Mouse (Mus musculus): Measurements from ENCODE around the gene Xrcc5. TPM values are rescaled to one million over a fixed set of nuclear protein-coding genes. Genes with fewer than 3 reads are reported as not detected.

Xrcc5 gene
- total RNA-seq, 2 experiments from 2014 or later: 15.6 to 16.1 TPM

GRCm38 (mm10) chr1:72374049-72374448 lies 66.8 kb downstream of the Xrcc5 start:
- intact Hi-C loops (cut with DNase I): no loop called here
- no peak for DNase-seq (ENCODE audit: low spot score in 2 of 2)

GRCm38 (mm10) chr1:72378151-72378550 lies 70.9 kb downstream of the Xrcc5 start:
- DNase-seq (ENCODE audit: low spot score in 2 of 2): no peak
- intact Hi-C loops (cut with DNase I): no loop called here

GRCm38 (mm10) chr1:72379752-72380353 lies 72.6 kb downstream of the Xrcc5 start:
- intact Hi-C loops (cut with DNase I): no loop called here
- DNase-seq (ENCODE audit: low spot score in 2 of 2): no peak

DNA sequence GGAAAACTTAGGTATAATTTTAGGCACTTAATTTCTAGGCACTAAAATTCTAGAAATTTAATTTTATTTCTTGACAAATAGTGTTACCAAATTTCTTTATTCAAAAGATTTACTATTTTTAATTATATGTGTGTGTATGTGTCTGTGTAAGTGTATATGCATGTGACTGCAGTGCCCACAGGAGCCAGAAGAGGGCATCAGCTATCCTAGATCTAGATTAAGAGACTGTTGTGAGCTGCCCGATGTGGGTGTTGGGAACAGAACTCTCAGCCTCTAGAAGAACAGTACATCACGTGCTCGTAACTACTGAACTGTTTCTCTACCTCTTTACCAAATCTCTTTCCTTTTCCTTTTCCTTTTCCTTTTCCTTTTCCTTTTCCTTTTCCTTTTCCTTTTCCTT lies 73.3 kb downstream of the Xrcc5 start:
- intact Hi-C loops (cut with DNase I): no loop called here
- no peak for DNase-seq (ENCODE audit: low spot score in 2 of 2)

- DNase-seq (ENCODE audit: low spot score in 2 of 2): no peak
- intact Hi-C loops (cut with DNase I): no loop called here
Observed at GRCm38 (mm10) chr1:72383056-72383455, 75.8 kb downstream of the Xrcc5 start.

DNA sequence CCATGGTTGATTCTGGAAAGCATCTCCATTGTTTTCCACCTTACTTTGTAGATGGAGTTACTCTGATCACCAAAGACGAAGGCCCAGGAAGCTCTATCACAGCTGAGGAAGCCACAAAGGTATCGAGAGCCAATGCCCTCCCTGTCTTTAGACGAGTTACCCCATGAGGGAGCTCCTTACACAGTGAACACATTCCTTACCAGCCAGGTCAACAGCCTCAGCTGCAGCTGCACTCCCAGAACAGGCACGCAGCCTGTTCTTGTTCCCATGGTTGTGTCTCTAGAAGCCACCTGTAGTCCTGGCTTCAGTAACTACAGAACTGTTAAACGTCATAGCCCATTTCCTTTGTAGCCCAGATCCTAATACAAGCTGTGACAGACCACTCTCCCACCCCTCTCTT lies 76.4 kb downstream of the Xrcc5 start:
- no peak for DNase-seq (ENCODE audit: low spot score in 2 of 2)
- intact Hi-C loops (cut with DNase I): no loop called here

DNA sequence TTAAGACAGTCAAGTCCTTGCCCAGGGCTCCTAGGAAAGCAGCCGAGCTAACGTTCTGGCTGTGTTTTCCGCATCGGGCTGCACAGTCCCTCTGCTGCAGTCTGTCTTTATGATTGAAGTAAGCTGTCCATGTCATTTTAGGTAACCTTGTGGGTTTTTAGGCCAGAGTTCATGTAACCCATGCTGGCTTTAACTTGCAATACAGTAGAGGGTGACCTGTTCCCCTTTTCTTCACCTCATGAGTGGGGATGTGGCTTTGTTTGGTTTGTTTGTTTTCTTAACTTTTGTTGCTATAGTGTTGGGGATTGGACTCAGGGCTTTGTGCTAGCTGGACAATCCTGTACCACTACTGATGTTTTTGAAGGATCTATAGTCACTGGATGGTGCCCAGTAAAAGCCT lies 83.2 kb downstream of the Xrcc5 start:
- DNase-seq (ENCODE audit: low spot score in 2 of 2): no peak
- intact Hi-C loops (cut with DNase I): no loop called here

- no peak for DNase-seq (ENCODE audit: low spot score in 2 of 2)
Observed at GRCm38 (mm10) chr1:72399720-72400401, 92.6 kb downstream of the Xrcc5 start.

DNA sequence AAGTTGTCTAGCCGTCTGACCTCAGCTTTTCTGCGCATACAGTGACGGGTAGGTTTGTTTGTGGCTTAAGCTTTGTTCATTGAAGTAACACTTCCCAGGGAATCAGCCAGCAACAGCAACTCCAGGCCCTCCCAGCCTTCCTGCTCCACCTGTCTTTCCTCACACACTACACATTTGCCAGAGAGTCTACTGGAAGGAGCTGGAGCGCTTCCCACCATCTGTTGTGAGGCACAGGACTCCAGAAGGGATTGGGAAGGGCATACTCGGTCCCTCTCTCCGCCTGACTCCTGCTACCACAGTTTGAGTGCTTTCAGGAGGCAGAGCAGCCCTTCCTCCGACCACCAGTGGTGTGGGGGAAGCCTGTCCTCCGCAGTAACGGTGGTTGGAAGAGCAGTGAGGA lies 93.4 kb downstream of the Xrcc5 start:
- peak; percentile 11 to 24 for DNase-seq (ENCODE audit: low spot score in 2 of 2)
- intact Hi-C loops (cut with DNase I): no loop called here

More at GRCm38 (mm10) chr1:72399720-72400401, 92.6 kb downstream of the Xrcc5 start:
- intact Hi-C loops (cut with DNase I): no loop called here

DNA sequence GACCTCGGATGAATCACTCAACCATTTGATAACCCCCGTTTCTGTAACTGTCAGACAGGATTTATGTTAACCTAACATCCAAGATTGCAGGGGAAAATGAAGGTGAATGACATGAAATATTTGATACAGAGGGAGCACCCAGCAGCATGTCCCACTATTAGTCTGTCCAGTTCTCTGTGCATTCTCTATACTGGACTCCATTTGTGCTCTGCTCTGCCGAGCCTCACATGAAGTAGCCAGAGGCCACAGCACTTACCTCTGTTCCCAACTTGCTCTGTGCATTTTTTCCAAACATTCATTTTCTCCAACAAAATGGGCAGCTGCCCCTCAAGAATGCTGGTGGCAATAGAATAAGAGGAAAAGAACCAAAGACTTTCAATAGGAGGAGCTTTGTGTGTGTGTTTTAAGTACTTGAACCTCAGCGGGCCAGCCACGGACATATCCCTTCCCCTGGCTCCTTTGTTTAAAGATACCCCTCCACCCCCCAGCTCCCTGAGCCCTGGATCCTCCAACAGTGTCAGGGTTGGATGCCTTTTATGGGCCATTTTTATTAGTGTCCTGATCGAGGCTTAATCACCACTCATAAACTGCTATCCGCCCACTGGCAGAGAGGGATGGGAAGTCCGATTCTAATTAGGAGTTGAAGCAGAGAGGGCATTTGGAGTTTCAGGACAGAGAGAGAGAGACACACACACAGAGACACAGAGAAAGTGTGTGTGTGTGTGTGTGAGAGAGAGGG lies 94.3 kb downstream of the Xrcc5 start:
- intact Hi-C loops (cut with DNase I): no loop called here
- DNase-seq (ENCODE audit: low spot score in 2 of 2): no peak

DNA sequence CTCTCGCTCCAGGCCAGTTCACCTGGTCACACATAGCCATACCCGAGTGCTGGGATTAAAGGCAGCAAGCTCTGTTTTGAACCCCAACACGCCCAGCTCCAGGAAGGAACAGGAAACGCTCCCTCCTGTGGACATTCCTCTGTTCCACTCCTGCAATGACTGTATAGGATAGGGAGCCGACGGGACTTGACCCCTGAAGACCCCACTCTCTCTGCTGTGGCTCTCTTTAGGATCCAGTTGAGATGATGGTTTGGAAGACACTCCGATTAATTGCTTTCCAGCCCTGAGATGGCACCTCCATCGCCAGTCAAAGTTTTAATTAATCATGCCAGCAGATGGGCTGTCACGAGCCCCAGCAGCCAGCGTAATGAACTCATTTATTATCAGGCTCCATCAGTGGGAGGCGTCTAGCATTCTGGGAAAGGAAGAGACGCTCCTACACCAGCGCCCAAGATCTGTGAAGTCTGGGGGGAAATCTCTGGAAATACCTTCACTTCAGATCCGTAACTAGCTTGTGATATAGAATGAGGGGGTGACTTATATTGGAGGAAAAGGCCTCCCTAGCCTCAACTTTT lies 99.4 kb downstream of the Xrcc5 start:
- DNase-seq (ENCODE audit: low spot score in 2 of 2): no peak

GRCm38 (mm10) chr1:72409936-72410335 lies 102.7 kb downstream of the Xrcc5 start:
- intact Hi-C loops (cut with DNase I): no loop called here
- no peak for DNase-seq (ENCODE audit: low spot score in 2 of 2)

More for the DNA sequence above, 99.4 kb downstream of the Xrcc5 start:
- intact Hi-C loops (cut with DNase I): no loop called here

DNA sequence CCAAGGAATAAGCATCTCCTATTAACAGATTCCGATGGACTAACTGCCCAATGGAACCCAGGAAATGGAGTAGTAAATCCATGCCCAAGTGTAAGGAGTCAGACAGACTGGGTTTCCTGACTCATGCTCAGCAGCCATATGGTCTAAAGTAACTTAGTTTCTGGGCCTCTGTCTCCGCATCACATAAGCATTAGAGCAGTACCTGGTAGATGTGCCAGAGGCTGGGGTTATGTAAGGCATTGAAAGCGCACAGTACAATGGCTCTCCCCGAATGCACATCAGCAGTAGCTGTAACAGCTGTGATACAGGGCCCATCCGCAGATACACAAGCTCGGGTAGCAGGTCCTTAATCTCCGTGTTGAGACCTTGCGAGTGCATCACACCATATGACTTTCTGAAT lies 103.9 kb downstream of the Xrcc5 start:
- intact Hi-C loops (cut with DNase I): no loop called here
- peak; percentile 15 to 17 for DNase-seq (ENCODE audit: low spot score in 2 of 2)

DNA sequence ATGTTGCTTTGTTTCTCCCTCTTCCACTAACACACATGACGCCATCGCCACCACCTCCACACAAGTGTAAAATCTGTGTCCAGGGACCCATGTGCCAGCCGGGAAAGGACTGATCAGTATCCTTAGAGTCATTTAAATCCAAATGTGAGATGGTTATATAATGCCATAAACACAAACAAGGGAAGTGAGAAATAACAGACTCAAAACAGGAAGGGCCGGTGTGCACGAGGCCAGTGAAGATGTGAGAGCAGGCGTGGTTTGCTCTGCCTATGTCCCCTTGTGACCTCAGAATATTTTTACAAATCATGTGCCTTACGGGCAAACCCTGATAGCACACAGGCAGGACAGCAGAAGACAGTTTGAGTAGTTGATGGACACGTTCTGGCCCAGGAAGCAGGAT lies 106.0 kb downstream of the Xrcc5 start:
- no peak for DNase-seq (ENCODE audit: low spot score in 2 of 2)
- intact Hi-C loops (cut with DNase I): no loop called here

DNA sequence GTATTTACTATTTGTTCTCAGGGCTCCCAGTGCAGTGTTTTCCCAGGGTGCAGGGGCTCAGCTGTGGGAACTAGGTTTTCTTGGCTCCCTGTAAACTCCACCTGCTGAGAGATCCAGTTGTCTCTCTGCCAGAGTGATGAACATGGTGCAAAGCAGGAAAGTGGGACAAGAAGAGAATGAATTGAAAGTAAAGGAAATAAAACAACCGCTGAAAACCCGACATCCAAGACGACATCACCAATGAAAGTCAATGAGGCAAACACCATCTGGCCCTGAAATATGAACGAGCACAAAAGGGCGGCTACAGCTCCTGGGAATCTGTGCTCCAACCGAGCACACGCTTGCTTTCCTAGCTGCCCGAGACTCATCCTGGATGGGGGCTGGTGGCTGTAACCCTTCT lies 106.9 kb downstream of the Xrcc5 start:
- intact Hi-C loops (cut with DNase I): no loop called here
- no peak for DNase-seq (ENCODE audit: low spot score in 2 of 2)

DNA sequence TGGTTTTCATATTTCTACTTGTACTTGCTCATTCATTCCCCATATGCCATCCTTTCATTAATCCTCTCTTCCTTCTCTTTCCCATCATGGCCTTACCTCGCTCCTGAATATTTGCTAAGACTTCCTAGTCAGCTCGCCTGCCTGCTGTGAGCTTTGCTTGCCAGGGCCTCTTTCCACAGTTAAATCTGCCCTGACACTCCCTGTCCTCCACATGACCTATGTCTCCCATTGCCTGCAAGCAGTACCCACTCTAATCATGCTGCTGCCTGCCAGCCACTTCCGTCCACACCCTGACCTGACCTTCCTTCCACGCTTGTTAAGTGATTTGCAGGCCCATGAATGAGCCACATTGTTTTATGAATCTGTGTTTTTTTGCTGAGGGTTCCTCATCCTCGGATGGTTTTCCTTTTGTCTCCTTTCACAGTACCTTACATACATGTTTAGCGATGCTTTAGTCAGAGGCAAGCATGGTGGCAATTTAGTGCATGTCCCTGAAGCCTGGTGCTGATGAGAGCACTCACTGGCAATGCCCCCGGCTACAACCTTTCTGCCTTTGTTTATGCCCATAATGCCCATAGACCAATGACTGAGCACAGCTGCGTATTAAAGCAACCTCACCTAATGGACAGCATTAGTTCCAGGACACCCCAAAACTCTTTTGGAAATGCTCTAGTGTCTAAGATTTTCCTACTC lies 107.5 kb downstream of the Xrcc5 start:
- DNase-seq (ENCODE audit: low spot score in 2 of 2): no peak
- intact Hi-C loops (cut with DNase I): no loop called here

GRCm38 (mm10) chr1:72418744-72419655 lies 111.8 kb downstream of the Xrcc5 start:
- no peak for DNase-seq (ENCODE audit: low spot score in 2 of 2)
- intact Hi-C loops (cut with DNase I): no loop called here

- intact Hi-C loops (cut with DNase I): no loop called here
- no peak for DNase-seq (ENCODE audit: low spot score in 2 of 2)
Observed at GRCm38 (mm10) chr1:72420220-72420619, 113.0 kb downstream of the Xrcc5 start.

DNA sequence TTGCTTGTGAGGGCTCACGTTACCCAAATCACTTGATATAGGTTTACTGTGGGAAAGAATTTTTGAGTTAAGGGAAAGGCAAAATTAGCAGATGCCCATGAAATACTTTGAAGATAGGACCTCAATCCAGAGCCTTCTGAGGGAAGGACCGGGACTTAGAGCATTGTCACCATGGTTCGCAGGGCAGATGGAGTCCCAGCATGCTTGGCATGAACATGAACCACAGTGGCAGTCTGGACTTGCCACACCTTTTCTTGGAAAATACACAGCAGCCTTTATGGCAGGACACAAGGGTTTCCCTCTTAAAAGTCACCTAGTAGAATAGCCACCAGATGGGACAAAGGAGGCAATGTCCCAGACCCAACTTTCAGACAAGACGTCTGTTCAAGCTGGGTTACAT lies 114.9 kb downstream of the Xrcc5 start:
- no peak for DNase-seq (ENCODE audit: low spot score in 2 of 2)
- intact Hi-C loops (cut with DNase I): no loop called here
